Comparison of ENCODE assay signal across 10 mouse cellular contexts in genomic region chr4:68845964-68846363, GRCm38 (mm10).
DNase-seq lines count a peak whose midpoint lies in the region; ATAC-seq and TF ChIP-seq lines count a peak whose summit lies in the region.
"Had no signal": no experiment of that assay in that cellular context is flagged by ENCODE, and none has a peak within 500 bp of the region (broad histone marks: within the 10 kb centered on the region; RNA-seq: fewer than 3 reads in every experiment).

No protein-coding gene starts in this region.

- TF ChIP-seq CTCF in lung, embryonic 14.5 days (IDR thresholded peaks at IDR 0.05; ENCODE audit: low read depth): peak; percentile 75

- no peaks in the 10 kb centered on the region for H3K9me3 ChIP-seq in forebrain, embryonic 13.5 days (replicated peaks)
- H3K9me3 ChIP-seq in forebrain, embryonic 16.5 days (ENCODE audit: control insufficient read depth, low read length): no peaks in the 10 kb centered on the region
- no peaks in the 10 kb centered on the region for H3K9me3 ChIP-seq in lung, embryonic 14.5 days (ENCODE audit: low read depth, low read length)
- H3K9me3 ChIP-seq: limb, embryonic 13.5 days had no signal

- no peak overlapping the region for H3K27ac ChIP-seq in forebrain, embryonic 13.5 days
- H3K27ac ChIP-seq in forebrain, embryonic 16.5 days (ENCODE audit: low read length): no peak overlapping the region
- no peak overlapping the region for H3K27ac ChIP-seq in lung, embryonic 14.5 days (ENCODE audit: low read depth)
- H3K27ac ChIP-seq: limb, embryonic 13.5 days had no signal

- no peak overlapping the region for H3K9ac ChIP-seq in forebrain, embryonic 13.5 days
- H3K9ac ChIP-seq in forebrain, embryonic 16.5 days (replicated peaks; ENCODE audit: low read depth, low read length): no peak overlapping the region
- no peak overlapping the region for H3K9ac ChIP-seq in lung, embryonic 14.5 days
- H3K9ac ChIP-seq: limb, embryonic 13.5 days had no signal

- WGBS in forebrain, embryonic 13.5 days: 54% methylated on average over 3 of the region's 3 CpGs
- 55% methylated on average over 3 of the region's 3 CpGs for WGBS in forebrain, embryonic 16.5 days
- 55% methylated on average over 3 of the region's 3 CpGs for WGBS in lung, embryonic 14.5 days

- H3K36me3 ChIP-seq in forebrain, embryonic 13.5 days (ENCODE audit: poor library complexity, severe bottlenecking): no peaks in the 10 kb centered on the region
- no peaks in the 10 kb centered on the region for H3K36me3 ChIP-seq in forebrain, embryonic 16.5 days (ENCODE audit: control insufficient read depth, insufficient read depth)
- H3K36me3 ChIP-seq in lung, embryonic 14.5 days (ENCODE audit: insufficient read depth): no peaks in the 10 kb centered on the region
- H3K36me3 ChIP-seq: limb, embryonic 13.5 days had no signal

- no peaks in the 10 kb centered on the region for H3K27me3 ChIP-seq in forebrain, embryonic 13.5 days
- no peaks in the 10 kb centered on the region for H3K27me3 ChIP-seq in forebrain, embryonic 16.5 days (replicated peaks; ENCODE audit: control insufficient read depth, insufficient read depth, low read length)
- no peaks in the 10 kb centered on the region for H3K27me3 ChIP-seq in lung, embryonic 14.5 days (ENCODE audit: insufficient read depth, low read length)
- H3K27me3 ChIP-seq: CH12.LX; limb, embryonic 13.5 days had no signal

- no peak overlapping the region for H3K4me2 ChIP-seq in forebrain, embryonic 13.5 days
- no peak overlapping the region for H3K4me2 ChIP-seq in forebrain, embryonic 16.5 days (ENCODE audit: low read length)
- H3K4me2 ChIP-seq in lung, embryonic 14.5 days: no peak overlapping the region
- H3K4me2 ChIP-seq: limb, embryonic 13.5 days had no signal

- H3K4me1 ChIP-seq in forebrain, embryonic 13.5 days: peaks cover 4% of the 10 kb centered on the region; the same call in 1 of the 2 replicates
- H3K4me1 ChIP-seq in forebrain, embryonic 16.5 days (replicated peaks; ENCODE audit: control insufficient read depth, insufficient read depth, low read length): 0 out of 2 replicates have a peak, but pooled peaks cover 2% of the 10 kb centered on the region
- H3K4me1 ChIP-seq in lung, embryonic 14.5 days (ENCODE audit: insufficient read depth): no peaks in the 10 kb centered on the region
- H3K4me1 ChIP-seq: limb, embryonic 13.5 days had no signal

- H3K4me3 ChIP-seq in forebrain, embryonic 13.5 days: no peak overlapping the region
- no peak overlapping the region for H3K4me3 ChIP-seq in forebrain, embryonic 16.5 days (replicated peaks; ENCODE audit: low read length)
- H3K4me3 ChIP-seq in lung, embryonic 14.5 days (ENCODE audit: low read depth, low read length): no peak overlapping the region
- H3K4me3 ChIP-seq: limb, embryonic 13.5 days had no signal

- ATAC-seq in forebrain, embryonic 13.5 days: peak; percentile 28; the same call in 1 of the 2 replicates
- no peak for ATAC-seq in forebrain, embryonic 16.5 days
- ATAC-seq in lung, embryonic 14.5 days (ENCODE audit: insufficient read depth): no peak

- DNase-seq in lung, embryonic 14.5 days: peak; percentile 72
- DNase-seq in lung, postnatal 4 days: no peak
- DNase-seq in adrenal gland, postnatal 10 days: peak; percentile 47
- peak; percentile 44 to 47 for DNase-seq in kidney, postnatal 4 days
- no peak for DNase-seq in spleen, postnatal 14 days (ENCODE audit: low spot score in 2 of 2)
- DNase-seq in thymus, postnatal 4 days: no peak

Comparison
In these comparisons a context has a peak if more than half of its experiments do, and no peak if none do; other contexts are left out.
1. DNase-seq: peak in lung, embryonic 14.5 days (single experiment), adrenal gland, postnatal 10 days (single experiment) and kidney, postnatal 4 days (2 of 2); none in lung, postnatal 4 days (0 of 2), spleen, postnatal 14 days (0 of 2) and thymus, postnatal 4 days (single experiment).